Mouse (Mus musculus): ENCODE measurements around the gene Glrx2. TPM values are rescaled to one million over a fixed set of nuclear protein-coding genes. Genes with fewer than 3 reads are reported as not detected.
A peak's percentile ranks its signal among the peaks of the same experiment; 100 is the strongest.

Glrx2 gene
- polyA plus RNA-seq, 1 experiment, result 64.8 TPM

DNA sequence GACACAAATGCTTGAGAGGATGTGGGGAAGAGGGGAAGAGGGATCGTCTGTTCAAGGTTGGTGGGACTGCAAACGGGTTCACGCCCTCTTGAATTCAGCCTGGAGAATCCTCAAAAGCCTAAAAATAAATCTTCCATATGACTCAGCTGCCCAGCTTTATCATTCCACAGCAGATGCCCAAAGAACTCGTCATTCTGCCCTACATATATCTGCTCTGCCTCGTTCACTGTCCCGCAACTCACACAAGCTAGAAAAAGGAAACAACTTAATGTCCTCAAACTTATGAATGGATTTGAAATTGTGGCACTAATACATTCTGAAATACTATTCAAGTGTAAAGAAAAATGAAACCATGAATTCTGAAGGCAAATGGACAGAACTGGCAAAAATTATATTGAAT is 57.8 kb downstream of the Glrx2 start:
- H3K27ac ChIP-seq (ENCODE audit: insufficient read depth, low read length), result no peak overlapping the region
- peaks cover 3% of the 10 kb centered on the region; the same call in 1 of the 2 replicates for H3K4me1 ChIP-seq (ENCODE audit: control insufficient read depth, insufficient read depth, low read length)
- no peak overlapping the region for H3K4me3 ChIP-seq (ENCODE audit: insufficient read depth, low read length)
- no peak for TF ChIP-seq CTCF (IDR thresholded peaks at IDR 0.05; ENCODE audit: borderline replicate concordance, insufficient read depth, low read length)
- no peak for TF ChIP-seq POLR2A (IDR thresholded peaks at IDR 0.05; ENCODE audit: low read depth, low read length)

DNA sequence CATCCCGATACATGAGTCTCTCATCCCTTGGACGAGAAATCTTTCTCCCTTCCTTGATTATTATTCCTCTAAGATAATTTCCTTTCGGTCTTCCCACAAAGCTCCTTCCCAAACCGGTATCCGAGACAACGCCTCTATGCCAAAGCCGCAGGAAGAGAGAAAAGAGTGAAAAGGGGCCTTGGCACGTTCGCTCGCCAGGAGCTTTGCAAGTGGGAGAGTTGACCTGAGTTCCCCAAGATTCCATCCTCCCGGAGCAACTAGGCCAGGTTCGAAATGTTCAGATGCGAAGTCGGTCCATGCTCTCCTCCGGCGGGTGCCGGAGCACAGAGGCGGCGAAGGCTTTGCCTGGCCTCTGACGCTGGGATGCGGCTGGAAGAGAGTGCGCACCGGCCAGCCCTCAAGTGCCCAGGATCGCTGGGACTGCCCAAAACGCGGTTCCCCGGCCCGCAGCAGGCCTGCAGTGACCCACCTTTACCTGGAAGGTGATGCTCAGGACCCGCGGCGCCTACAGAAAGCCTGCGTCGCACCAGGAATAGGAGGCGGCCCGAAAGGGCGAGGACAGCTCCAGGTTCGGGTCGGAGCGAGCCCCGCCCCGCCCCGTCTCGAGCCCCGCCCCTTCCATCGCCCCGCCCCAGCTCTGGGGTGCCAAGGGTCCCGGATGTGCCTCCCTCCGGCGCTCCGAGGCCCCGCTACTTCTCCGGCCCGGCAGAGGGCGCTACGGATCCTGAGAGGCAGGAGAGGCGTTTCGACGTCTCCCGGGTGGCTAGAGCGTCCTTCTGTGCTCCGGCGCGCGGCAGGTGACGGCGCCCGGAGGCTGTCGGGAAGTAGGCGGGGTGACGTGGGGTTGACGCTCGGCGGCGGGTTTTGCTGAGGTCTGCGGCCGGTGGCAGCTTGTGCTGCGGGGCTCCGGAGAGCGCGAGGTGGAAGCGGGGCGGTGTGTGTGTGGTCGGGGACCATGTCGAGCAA is 60.6 kb downstream of the Glrx2 start, which contains the start of the genes Trove2 and Uchl5:
Trove2 (minus strand) TSS at position 623 of the 966 bp plus-strand sequence.
Uchl5 (plus strand) TSS at position 827 of the 966 bp plus-strand sequence.
- peak; percentile 78 for TF ChIP-seq POLR2A (IDR thresholded peaks at IDR 0.05; ENCODE audit: low read depth, low read length)
- peak; percentile 77 for TF ChIP-seq CTCF (IDR thresholded peaks at IDR 0.05; ENCODE audit: borderline replicate concordance, insufficient read depth, low read length)
- H3K27ac ChIP-seq (ENCODE audit: insufficient read depth, low read length), result no peak within 1 kb of the TSS
- H3K4me3 ChIP-seq (ENCODE audit: insufficient read depth, low read length), result peak within 1 kb of the TSS; percentile 83
- peaks cover 3% of the 10 kb centered on the region; the same call in 1 of the 2 replicates for H3K4me1 ChIP-seq (ENCODE audit: control insufficient read depth, insufficient read depth, low read length)

DNA sequence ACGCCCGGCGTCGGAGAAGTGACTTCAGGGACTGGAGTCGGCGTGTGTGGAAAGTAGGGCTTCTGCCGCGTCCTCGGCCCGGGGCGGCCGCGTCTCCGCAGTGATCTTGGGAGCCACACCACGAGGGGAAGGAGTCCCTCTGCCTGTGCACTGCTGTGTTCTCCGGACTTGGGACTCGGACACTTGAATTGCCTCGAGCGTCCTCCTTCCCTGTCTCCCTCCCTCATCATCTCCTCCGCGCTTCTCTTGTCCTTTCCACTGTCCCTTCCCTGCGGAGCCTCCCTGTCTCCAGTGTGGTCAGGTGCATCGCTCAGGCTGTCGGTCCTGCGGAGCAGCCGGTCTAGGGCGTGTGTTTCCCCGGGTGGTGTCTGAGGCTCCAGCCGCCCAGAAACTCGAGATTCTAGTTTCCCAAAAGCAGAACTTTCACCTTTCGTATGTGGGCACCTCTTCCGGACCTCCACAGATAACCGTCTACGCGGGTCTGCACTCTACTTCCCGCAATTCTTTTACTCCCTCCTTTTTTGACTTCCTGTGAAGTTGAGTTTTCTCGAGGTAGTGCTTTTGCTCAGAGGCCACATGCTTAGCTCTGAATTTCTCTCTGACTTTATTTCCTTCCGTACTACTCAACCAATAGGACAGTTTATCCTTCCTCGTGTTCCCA is 61.5 kb downstream of the Glrx2 start:
- H3K4me1 ChIP-seq (ENCODE audit: control insufficient read depth, insufficient read depth, low read length), result peaks cover 3% of the 10 kb centered on the region; the same call in 1 of the 2 replicates
- no peak overlapping the region for H3K27ac ChIP-seq (ENCODE audit: insufficient read depth, low read length)
- H3K4me3 ChIP-seq (ENCODE audit: insufficient read depth, low read length), result peak overlapping the region; percentile 77
- TF ChIP-seq CTCF (IDR thresholded peaks at IDR 0.05; ENCODE audit: borderline replicate concordance, insufficient read depth, low read length), result no peak

DNA sequence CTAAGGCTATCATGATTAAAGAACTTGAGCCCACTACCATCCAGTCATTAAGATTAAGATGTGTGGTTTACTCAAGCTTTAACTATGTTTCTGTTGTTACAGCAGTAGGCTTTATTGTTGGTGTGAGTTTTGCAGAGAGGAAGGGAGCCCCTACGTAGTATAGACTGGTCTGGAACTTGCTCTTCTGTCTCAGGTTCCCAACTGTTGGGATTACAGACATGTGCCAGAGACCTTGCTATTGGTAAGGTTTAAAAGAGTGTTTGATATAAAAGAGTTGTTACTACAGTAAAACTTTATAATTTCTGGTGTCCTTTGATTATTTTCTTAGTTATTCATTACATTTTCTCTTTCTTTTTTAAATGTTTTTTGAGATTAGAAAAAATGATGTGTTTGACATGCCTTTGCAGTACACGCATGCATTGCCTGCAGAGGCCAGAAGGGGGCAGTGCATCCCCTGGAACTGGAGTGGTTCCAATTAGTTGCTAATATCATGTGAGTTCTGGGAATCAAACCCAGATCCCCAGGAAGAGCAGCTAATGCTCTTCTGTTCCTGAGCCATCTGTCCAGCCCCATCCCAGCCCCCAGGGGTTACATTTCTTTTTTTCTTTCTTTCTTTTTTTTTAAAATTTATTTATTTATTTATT is 72.6 kb downstream of the Glrx2 start:
- no peak overlapping the region for H3K4me3 ChIP-seq (ENCODE audit: insufficient read depth, low read length)
- TF ChIP-seq CTCF (IDR thresholded peaks at IDR 0.05; ENCODE audit: borderline replicate concordance, insufficient read depth, low read length) (peak; percentile 70; the same call in 1 of the 2 replicates), POLR2A (IDR thresholded peaks at IDR 0.05; ENCODE audit: low read depth, low read length) (no peak)
- H3K4me1 ChIP-seq (ENCODE audit: control insufficient read depth, insufficient read depth, low read length), result no peaks in the 10 kb centered on the region
- H3K27ac ChIP-seq (ENCODE audit: insufficient read depth, low read length), result no peak overlapping the region

Other genes with a start within 250 kb of the Glrx2 start
- gene B3galt2, start 75.7 kb upstream of the Glrx2 start, polyA plus RNA-seq (2011; ENCODE audit: insufficient read length, low read depth, missing spikeins), result 0.16 TPM in 1 of 2 replicates, not detected in the other
- 72.1 and 74.3 TPM in 2 replicates for gene Cdc73, start 13.4 kb upstream of the Glrx2 start, polyA plus RNA-seq (2011; ENCODE audit: insufficient read length, low read depth, missing spikeins)
- gene Trove2, start 60.7 kb downstream of the Glrx2 start, polyA plus RNA-seq (2011; ENCODE audit: insufficient read length, low read depth, missing spikeins), result 23.2 and 24.7 TPM in 2 replicates
- 39.4 and 43.1 TPM in 2 replicates for gene Uchl5, start 60.9 kb downstream of the Glrx2 start, polyA plus RNA-seq (2011; ENCODE audit: insufficient read length, low read depth, missing spikeins)